Mouse (Mus musculus) mouse embryonic stem cell (cell line): ENCODE measurements around the gene Elmsan1.
"Not testable (repeated sequence)": the region's sequence is repeated elsewhere in the genome, so short reads cannot be mapped to it uniquely, and the experiment has no call there.

ENCODE experiments used
- in situ Hi-C, 2 experiments: fragments of 300-500 bp; cut with MboI; formaldehyde crosslinking; loops; 1 replicate in 1 of 2; 3 replicates in 1 of 2; pipeline ENCODE4 v1.14.3; 2019 to 2020; ENCODE audit warnings: low sequenced_read_pairs in 2 of 2, low pct_unique_long_range_greater_than_20kb in 1 of 2, mixed read lengths in 1 of 2; ENCODE audit not compliant: unreplicated experiment in 1 of 2

Gene Elmsan1

DNA sequence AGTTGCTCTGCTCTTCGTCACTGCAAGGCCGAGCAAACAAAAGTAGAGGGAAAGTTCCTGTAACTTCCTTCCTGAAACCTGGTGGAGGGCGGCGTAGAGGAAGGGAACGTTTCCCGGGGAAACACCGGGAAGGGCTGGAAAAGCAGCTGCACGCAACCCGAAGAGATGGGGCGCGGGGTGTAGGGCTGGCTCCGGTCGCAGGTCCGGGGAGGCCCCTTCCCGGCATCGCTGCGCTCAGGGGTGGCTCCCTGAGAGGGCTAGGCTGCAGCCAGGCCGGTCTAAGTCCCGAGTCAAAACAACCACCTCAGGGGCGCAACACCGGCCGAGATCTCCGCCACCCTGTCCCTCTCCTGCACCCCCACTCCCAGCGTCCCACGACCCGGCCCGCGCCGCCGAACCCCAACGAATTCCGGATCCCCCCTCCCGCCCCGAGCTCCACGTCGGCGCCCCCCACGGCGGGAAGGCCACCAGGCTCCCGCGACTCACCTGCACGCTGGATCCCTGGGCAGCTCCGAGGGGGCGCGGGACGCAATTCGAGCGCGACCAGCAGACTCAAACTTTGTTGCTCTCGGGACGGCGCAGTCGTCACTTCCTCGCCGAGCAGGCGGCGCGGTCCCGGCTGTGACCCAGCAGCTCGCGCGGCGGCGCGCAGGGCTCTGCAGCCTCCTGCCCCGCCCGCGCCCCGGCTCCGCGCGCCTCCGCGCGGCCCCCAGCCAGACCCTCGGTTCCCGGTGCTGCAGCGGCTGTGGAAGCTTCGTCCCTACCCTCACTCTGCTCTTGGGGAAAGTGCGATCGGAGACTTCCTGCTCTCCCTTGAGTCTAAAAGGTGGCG lies at the start of gene Elmsan1:
Gene Elmsan1, minus strand, starts transcription at position 593 of the 832 bp plus-strand sequence.
- in situ Hi-C loops: no loop called here

DNA sequence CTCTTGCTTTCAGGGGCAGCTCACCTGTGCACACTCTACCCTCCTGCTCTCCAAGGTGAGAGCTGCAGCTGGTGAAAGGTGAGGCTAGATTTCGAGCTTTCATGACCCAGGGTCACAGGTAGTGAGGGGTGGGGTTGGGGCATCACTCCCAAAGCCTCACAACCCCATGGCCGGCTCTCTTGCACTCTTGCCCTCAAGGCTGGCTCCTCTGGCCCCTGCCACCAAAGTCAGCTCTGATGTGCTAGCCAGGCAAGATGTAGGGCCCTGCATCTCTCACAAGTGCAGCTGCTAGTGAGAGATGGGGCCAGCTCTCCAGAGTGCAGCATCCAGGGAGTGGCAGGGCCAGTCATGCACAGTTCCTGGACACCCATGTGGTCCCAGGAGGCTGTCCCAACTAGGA lies 48.6 kb upstream of the Elmsan1 start:
- in situ Hi-C loops: loop anchor here in 1 of 2 experiments (25.0 kb wide), 1 partner anchor 280 kb away; the partner anchor contains the start of genes Acot2 and Heatr4

DNA sequence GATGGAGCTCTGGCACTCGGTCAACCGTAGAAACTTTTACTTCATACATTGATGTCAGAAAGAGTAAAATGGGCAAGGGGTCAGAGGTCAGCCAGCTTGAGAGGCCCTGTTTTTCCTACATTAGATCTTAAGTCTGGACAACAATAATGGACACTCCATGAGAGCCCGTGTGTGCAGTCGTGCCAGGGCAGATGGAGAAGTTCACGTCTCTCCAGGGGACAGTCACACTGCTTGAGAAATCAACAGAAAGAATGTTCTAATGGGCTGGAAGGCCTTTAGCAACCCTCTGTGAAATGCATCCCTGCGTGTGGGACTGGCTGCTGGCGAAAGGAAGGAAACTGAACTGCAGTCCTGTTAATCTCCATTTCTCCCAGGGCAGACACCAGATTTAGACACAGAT lies 41.7 kb upstream of the Elmsan1 start:
- in situ Hi-C loops: loop anchor here in 1 of 2 experiments (25.0 kb wide), 1 partner anchor 273 kb away; the partner anchor contains the start of genes Acot2 and Heatr4

DNA sequence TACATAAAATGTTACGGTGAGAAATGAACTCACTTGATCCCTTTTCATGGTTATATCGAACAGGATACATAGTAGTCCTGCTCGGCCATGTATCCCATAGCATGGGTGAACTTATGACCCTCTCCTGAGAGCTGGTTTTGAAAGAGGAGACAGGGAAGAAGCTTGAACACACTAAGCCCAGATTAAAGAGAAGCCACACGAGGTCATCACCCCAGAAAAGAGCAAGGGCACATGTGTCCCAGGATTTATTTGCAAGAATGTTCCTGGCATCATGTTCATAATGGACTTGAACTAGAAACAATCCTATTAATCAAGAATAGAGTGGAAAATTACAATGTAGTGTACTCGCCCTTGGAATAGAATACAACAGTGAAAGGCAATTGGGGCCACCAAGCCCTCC lies 36.2 kb upstream of the Elmsan1 start:
- in situ Hi-C loops: loop anchor here (10.0 to 25.0 kb wide), 2 partner anchors 90 to 268 kb away; partner anchors contain the start of genes Acot2 (in 1 of the 2) and Heatr4 (in 1 of the 2)

DNA sequence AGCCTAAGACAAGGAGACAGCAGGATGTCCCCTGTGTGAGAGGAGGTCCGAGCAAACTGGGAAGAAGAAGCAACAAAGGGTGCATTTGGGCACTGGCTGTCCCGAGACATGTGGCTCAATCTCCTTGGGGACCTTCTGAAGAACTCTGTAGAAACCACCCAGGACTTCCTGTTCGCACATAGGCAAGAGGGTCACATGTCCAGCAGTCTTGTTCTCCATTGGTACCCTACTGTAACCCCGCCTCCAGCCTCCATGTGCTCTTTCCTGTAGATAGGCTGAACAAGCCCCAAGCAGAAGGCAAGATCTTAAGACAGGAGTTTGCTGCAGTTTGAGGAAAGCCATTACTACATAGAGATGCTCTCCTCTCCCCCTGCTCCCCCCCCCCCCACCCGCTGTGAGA lies 34.1 kb upstream of the Elmsan1 start:
- in situ Hi-C loops: loop anchor here (10.0 to 25.0 kb wide), 2 partner anchors 88 to 266 kb away; partner anchors contain the start of genes Acot2 (in 1 of the 2) and Heatr4 (in 1 of the 2)

DNA sequence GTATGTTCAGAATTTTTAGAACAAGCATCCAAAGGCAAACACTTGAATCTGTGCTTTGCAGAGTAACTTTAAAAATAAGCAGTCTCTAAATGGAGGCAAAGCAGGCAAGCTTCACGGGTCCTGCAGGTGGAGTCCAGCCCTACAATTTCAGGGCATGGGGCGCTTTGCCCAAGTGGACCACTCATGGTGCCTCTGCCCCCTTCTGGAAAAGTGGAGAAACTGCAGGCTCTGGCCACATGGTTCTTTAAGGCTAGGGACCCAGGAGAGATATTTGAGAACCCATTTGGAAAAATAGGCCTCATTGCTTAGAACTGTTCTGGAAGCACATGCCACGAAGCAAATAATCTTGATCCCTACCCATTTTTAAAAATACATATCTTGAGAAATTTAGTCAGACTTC lies 30.5 kb upstream of the Elmsan1 start:
- in situ Hi-C loops: no loop called here

DNA sequence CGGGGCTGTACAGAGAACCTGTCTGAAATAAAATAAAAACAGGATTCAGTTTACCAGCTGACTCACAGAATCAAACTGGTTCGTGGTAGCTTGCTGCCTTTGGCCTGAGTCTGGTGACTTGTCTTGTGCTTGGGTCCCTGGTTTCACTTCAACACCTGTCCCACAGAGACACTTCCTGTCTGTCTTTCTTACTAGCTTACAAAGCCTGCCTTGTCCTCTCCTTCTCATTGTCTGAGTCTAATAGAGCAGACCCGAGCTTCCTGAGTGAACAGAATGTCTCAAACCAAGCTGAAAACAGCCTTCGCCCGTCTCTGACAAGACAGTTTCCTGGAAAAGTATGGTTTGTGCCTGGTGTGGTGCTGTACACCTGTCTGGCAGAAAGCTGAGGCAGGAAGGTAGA lies 27.0 kb upstream of the Elmsan1 start:
- in situ Hi-C loops: no loop called here

DNA sequence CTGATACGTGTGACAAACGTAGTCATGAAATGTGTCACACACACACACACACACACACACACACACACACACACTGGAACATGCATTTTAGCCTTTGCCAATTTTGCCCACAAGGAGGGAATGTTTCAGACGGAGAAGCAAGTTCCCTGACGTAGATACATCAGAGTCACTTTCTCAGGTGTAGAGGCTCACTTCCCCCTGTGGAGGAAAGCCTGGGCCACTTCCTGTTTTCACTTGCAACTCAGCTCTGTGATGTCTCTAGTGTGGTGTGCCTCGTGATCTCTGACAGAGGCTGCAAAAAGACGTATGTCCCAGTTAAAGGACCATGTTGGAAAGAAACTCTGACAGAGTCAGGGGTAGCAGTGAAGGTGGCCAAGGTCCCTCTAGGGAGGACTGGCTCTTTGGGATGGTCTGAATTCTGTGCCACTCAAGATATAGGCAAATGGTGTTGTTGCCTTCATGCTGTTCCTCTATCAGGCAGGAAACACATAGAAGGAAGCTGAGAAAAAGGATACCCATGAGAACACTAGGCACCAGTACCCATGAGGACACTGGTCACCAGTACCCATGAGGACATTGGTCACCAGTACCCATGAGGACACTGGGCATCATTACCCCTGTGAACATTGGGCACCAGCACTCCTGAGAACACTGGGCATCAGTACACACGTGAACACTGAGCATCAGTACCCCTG lies 24.5 kb upstream of the Elmsan1 start:
- in situ Hi-C loops: no loop called here

DNA sequence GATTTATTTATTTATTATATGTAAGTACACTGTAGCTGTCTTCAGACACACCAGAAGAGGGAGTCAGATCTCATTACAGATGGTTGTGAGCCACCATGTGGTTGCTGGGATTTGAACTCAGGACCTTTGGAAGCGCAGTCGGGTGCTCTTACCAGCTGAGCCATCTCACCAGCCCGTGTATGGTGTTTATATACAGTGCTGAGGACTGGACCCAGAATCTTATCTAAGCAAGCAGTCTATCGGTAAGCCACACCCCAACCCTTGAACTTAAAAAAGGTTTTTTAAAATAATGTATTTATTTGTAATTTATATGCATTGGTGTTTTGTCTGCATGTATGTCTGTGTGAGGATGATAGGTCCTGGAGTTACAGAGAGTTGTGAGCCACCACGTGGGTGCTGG lies 18.4 kb upstream of the Elmsan1 start:
- in situ Hi-C loops: not testable (repeated sequence)

DNA sequence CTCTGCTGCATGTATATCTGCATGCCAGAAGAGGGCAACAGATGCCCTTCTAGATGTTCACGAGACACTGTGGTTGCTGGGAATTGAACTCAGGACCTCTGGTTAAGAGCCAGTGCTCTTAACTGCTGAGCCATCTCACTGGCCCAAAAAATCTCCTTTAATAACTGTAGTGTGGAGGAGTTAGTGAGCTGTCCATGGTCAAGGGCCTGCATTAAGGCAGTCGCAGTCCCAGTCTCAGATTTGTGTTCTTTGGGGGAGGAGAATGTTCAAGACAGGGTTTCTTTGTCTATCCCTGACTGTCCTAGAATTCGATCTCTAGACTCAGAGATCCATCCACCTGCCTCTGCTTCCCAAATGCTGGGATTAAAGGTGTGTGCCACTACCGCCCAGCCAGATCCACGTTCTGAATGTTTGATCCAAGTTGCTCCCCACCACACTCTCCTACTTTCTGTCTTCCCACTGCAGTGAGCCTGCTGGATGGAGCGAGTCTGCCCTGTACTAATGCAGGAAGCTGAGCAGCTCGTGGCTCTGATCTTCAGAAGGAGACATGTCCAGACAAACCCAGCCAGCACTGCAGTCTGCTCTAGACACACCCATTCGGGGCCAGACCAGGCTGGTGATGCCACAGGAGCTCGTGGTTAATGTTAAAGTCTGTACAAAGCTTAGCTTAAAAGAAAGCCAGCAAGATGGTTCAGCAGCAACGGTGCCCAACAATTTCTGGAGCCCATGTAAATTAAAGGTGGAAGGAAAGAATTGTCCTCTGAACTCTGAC lies 17.5 kb upstream of the Elmsan1 start:
- in situ Hi-C loops: no loop called here

DNA sequence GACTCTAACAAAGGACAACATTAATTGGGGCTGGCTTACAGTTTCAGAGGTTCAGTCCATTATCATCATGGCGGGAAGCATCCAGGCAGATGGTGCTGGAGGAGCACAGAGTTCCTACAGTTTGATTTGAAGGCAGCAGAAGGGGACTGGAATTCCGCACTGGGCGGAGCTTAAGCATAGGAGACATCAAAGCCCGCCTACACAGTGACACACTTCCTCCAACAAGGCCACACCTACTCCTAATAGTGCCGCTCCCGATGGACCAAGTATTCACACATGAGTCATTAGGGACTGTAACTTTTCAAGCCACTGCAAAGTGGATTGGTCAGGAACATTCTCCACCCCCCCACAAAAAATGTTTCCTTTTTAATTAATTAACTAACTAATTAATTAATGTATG lies 16.9 kb upstream of the Elmsan1 start:
- in situ Hi-C loops: no loop called here

DNA sequence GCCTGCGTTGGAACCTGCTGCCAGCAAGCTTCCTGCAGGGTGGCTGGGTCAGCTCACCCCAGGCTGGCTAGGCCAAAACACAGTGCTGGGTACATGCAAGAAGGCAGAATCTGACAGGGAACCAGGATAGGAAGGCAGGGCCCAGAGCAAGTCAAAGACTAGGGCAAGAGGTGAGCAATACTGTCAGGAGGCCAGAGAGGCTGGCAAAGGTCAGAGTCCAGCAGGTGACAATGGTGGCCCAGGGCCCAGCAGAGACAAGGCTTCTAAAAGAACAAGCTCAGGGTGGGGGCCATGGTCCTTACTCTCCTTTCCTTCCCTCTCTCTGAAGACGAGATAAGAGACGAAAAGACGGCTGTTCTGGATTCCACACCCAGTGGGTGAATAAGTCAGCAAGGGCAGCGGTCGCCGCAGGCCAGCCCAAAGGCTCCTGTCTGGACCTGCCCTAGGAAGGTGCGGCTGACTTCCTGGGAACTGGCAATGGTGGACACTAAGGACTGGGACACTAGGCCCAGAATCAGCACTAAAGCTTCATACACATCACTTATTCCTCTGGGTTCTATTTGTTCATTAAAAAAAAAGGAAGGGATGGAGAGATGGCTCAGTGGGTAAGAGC lies 14.9 kb upstream of the Elmsan1 start:
- in situ Hi-C loops: no loop called here

DNA sequence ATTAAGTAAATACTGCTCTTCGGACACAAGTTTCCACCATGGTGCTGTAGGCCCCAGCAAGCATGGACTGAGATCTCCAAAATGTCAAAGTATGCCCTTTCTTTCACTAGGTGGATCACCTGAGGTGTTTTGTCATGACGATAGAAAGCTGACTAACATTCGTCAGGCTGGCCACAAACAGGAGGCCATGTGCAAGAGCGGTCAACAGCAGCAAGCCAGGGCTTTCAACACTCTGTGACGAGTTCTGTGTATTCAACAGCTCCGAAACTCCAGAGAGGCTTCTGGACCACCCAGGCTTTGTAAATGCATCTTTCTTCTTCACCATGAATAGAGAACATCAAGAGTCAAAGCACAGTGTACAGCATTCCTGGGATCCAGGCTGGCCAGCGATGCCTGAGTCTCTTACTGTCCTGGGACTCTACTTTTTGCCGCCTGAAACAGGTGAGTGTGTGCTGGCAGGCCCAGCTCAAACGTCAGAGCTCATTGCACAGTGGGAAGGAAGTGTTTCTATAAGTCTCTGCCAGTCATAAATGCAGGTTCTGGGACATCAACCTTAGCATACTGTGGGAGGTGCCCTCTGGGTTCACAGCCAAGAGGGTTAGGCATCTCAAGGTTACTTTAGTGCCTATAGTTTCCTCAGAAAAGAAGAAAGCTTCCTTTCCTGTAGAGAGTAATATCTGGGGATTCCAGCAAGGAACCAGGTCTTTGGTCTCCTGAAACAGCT lies 7.6 kb upstream of the Elmsan1 start:
- in situ Hi-C loops: loop anchor here (10.0 kb wide), 1 partner anchor 61 kb away; no protein-coding TSS in a partner anchor

DNA sequence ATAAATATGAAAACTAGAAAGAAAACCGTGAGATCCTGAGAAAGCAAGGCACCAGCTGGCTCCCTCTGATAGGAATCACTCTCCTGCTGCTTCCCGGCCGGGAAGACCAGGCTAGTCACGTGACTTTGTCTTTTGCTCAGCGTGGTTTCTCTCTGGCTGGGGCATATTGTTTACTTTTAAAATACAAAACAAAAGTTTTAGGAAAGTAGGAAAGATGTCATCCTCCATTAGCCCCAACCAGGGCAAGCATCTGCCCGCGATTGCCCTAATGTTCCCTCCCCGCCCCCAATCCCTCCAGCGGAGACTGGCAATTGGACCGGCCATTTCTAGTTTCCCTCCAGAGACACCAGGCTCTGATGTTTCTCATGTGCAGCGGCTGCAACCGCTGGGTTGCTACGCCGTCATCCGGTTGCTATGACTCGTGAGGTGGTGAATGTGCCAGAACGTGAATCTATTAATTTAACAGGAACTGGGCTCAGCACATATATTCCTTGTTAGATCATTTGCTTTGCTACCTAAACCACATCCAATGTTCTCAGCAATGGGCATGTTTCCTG lies 3.8 kb upstream of the Elmsan1 start:
- in situ Hi-C loops: loop anchor here (10.0 kb wide), 1 partner anchor 58 kb away; no protein-coding TSS in a partner anchor

DNA sequence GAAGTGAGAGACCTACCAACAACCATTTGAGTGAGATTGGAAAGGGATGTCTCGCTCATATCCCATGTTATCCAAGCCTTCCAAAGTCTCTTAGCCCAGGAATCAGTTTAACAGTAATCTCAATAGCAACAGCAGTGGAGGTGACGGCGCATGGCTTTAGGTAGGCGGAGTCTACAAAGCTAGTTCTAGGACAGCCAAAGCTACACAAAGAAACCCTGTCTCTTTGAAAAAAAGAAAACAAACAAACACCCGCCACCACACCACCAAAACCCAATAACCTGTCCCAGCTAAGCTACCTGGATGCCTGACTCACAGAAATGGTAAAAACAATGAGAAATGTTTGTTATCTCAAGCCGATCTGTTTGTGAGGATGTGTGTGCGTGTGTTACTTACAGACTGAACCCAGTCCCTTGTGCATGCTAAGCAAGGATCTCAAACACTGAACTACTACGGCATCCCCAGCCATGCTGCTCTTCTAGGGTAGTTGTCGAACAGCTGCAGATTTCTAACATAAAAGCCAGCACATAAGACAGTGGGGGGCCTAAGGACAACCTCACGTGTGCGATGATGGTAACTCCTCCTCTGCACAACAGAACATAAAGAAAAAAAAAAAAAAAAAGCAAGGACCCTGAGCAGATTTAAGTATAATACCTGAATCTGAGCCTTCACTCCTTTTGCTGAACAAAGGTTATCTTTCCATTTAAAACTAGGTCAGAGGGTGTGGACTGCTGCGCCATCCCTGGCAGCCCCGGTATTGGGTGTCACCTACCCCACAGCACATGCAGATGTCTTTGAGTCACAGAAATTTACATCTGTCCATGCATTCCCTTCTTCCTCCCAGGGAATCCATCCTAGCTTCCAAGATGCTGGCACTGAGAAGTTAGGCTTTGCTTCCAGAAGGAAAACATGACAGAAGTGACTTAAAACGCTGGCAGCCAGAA lies 2.5 kb upstream of the Elmsan1 start:
- in situ Hi-C loops: loop anchor here (10.0 kb wide), 1 partner anchor 56 kb away; no protein-coding TSS in a partner anchor

DNA sequence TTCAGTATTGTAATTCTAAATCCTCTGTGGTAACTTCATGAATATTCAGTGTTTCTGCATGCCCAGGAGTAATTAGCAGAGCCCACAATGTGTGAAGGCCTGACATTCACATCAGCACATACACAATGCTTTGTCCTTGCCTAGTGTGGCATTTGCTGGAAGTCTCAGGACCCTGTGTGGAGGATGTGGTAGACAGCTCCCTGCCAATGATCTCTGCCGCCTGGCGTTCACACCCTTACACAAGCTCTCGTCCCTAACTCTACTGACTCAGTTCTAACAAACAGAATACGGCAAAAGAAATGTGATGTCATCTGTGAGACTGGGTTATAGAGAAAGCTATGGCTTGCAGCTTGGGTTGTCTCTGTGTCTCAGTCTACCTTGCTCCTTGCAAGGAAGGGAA lies 1.8 kb upstream of the Elmsan1 start:
- in situ Hi-C loops: loop anchor here (10.0 kb wide), 1 partner anchor 56 kb away; no protein-coding TSS in a partner anchor
